Mouse (Mus musculus): ENCODE data around the gene Siah3. TPM values are rescaled to one million over a fixed set of nuclear protein-coding genes. Genes with fewer than 3 reads are reported as not detected.
A peak's percentile ranks its signal among the peaks of the same experiment; 100 is the strongest.
"Not testable (repeated sequence)": the region's sequence is repeated elsewhere in the genome, so short reads cannot be mapped to it uniquely, and the experiment has no call there.

The Siah3 gene
- polyA plus RNA-seq, 1 experiment from 2014 or later: 0.06 TPM

GRCm38 (mm10) chr14:75446314-75446713 is 9.5 kb upstream of the Siah3 start:
- not testable (repeated sequence) for ATAC-seq; H3K9ac ChIP-seq; H3K9me3 ChIP-seq; H3K4me3 ChIP-seq (replicated peaks); H3K4me2 ChIP-seq (replicated peaks); H3K27me3 ChIP-seq (replicated peaks); H3K27ac ChIP-seq; H3K36me3 ChIP-seq; H3K4me1 ChIP-seq (replicated peaks)

GRCm38 (mm10) chr14:75453906-75454305 is 1.9 kb upstream of the Siah3 start:
- Histone ChIP-seq H3K9me3 (no peaks in the 10 kb centered on the region), H3K36me3 (no peaks in the 10 kb centered on the region), H3K4me2 (replicated peaks) (no peak overlapping the region), H3K27ac (no peak overlapping the region), H3K9ac (no peak overlapping the region), H3K4me3 (replicated peaks) (no peak overlapping the region), H3K27me3 (replicated peaks) (peaks cover 20% of the 10 kb centered on the region), H3K4me1 (replicated peaks) (peaks cover 10% of the 10 kb centered on the region; the same call in 1 of the 2 replicates)
- WGBS: 91% methylated on average over 4 of the region's 4 CpGs
- ATAC-seq: no peak

GRCm38 (mm10) chr14:75454716-75455115 is 1.1 kb upstream of the Siah3 start:
- Histone ChIP-seq H3K4me2 (replicated peaks) (no peak overlapping the region), H3K9ac (no peak overlapping the region), H3K27me3 (replicated peaks) (peaks cover 20% of the 10 kb centered on the region), H3K36me3 (no peaks in the 10 kb centered on the region), H3K4me1 (replicated peaks) (peaks cover 16% of the 10 kb centered on the region; the same call in 1 of the 2 replicates), H3K4me3 (replicated peaks) (no peak overlapping the region), H3K9me3 (no peaks in the 10 kb centered on the region), H3K27ac (no peak overlapping the region)
- ATAC-seq: no peak
- WGBS: 10% methylated on average over 4 of the region's 4 CpGs

GRCm38 (mm10) chr14:75455361-75455742 is 430 bp upstream of the Siah3 start:
- no peak overlapping the region for H3K9ac ChIP-seq
- H3K4me2 ChIP-seq (replicated peaks): peak overlapping the region; percentile 70; the same call in 1 of the 2 replicates
- no peaks in the 10 kb centered on the region for H3K9me3 ChIP-seq
- peaks cover 16% of the 10 kb centered on the region; the same call in 1 of the 2 replicates for H3K4me1 ChIP-seq (replicated peaks)
- peaks cover 20% of the 10 kb centered on the region for H3K27me3 ChIP-seq (replicated peaks)
- H3K36me3 ChIP-seq: no peaks in the 10 kb centered on the region
- H3K27ac ChIP-seq: no peak overlapping the region
- no peak for ATAC-seq
- 14% methylated on average over 3 of the region's 3 CpGs for WGBS
- H3K4me3 ChIP-seq (replicated peaks): no peak overlapping the region

- H3K27ac ChIP-seq: no peak overlapping the region
- peak; percentile 77 for ATAC-seq
- H3K36me3 ChIP-seq: no peaks in the 10 kb centered on the region
- 6% methylated on average over 13 of the region's 13 CpGs for WGBS
- H3K4me3 ChIP-seq (replicated peaks): peak overlapping the region; percentile 31
- peaks cover 16% of the 10 kb centered on the region; the same call in 1 of the 2 replicates for H3K4me1 ChIP-seq (replicated peaks)
- H3K9me3 ChIP-seq: no peaks in the 10 kb centered on the region
- H3K27me3 ChIP-seq (replicated peaks): peaks cover 20% of the 10 kb centered on the region
- no peak overlapping the region for H3K9ac ChIP-seq
- H3K4me2 ChIP-seq (replicated peaks): peak overlapping the region; percentile 70
Observed at GRCm38 (mm10) chr14:75456489-75457220, 873 bp downstream of the Siah3 start.

GRCm38 (mm10) chr14:75457221-75457600 is 1.4 kb downstream of the Siah3 start:
- Histone ChIP-seq H3K27me3 (replicated peaks) (peaks cover 20% of the 10 kb centered on the region), H3K27ac (no peak overlapping the region), H3K9ac (no peak overlapping the region), H3K9me3 (no peaks in the 10 kb centered on the region), H3K4me1 (replicated peaks) (peaks cover 16% of the 10 kb centered on the region; the same call in 1 of the 2 replicates), H3K36me3 (no peaks in the 10 kb centered on the region), H3K4me2 (replicated peaks) (peak overlapping the region; percentile 70), H3K4me3 (replicated peaks) (peak overlapping the region; percentile 31)
- WGBS: 27% methylated on average over 8 of the region's 8 CpGs
- ATAC-seq: no peak

GRCm38 (mm10) chr14:75459431-75459830 is 3.6 kb downstream of the Siah3 start:
- Histone ChIP-seq H3K4me3 (replicated peaks) (no peak overlapping the region), H3K27me3 (replicated peaks) (peaks cover 20% of the 10 kb centered on the region), H3K36me3 (no peaks in the 10 kb centered on the region), H3K9ac (no peak overlapping the region), H3K4me1 (replicated peaks) (peaks cover 16% of the 10 kb centered on the region; the same call in 1 of the 2 replicates), H3K27ac (no peak overlapping the region), H3K9me3 (no peaks in the 10 kb centered on the region), H3K4me2 (replicated peaks) (no peak overlapping the region)
- no peak for ATAC-seq
- WGBS: 72% methylated on average over 10 of the region's 10 CpGs

- Histone ChIP-seq H3K27me3 (replicated peaks) (peaks cover 15% of the 10 kb centered on the region), H3K4me2 (replicated peaks) (no peak overlapping the region), H3K4me1 (replicated peaks) (peaks cover 16% of the 10 kb centered on the region; the same call in 1 of the 2 replicates), H3K27ac (no peak overlapping the region), H3K4me3 (replicated peaks) (no peak overlapping the region), H3K9me3 (no peaks in the 10 kb centered on the region), H3K9ac (no peak overlapping the region), H3K36me3 (no peaks in the 10 kb centered on the region)
- WGBS: 30% methylated on average over 3 of the region's 3 CpGs
- no peak for ATAC-seq
Observed at GRCm38 (mm10) chr14:75459991-75460390, 4.2 kb downstream of the Siah3 start.

GRCm38 (mm10) chr14:75460436-75460835 is 4.7 kb downstream of the Siah3 start:
- H3K27ac ChIP-seq: no peak overlapping the region
- H3K9ac ChIP-seq: no peak overlapping the region
- H3K4me2 ChIP-seq (replicated peaks): no peak overlapping the region
- peaks cover 16% of the 10 kb centered on the region; the same call in 1 of the 2 replicates for H3K4me1 ChIP-seq (replicated peaks)
- WGBS: 60% methylated on average over 3 of the region's 3 CpGs
- H3K36me3 ChIP-seq: no peaks in the 10 kb centered on the region
- no peaks in the 10 kb centered on the region for H3K9me3 ChIP-seq
- no peak for ATAC-seq
- no peak overlapping the region for H3K4me3 ChIP-seq (replicated peaks)
- peaks cover 13% of the 10 kb centered on the region for H3K27me3 ChIP-seq (replicated peaks)

GRCm38 (mm10) chr14:75461770-75462169 is 6.0 kb downstream of the Siah3 start:
- no peak for ATAC-seq
- Histone ChIP-seq H3K27ac (no peak overlapping the region), H3K27me3 (replicated peaks) (peaks cover 4% of the 10 kb centered on the region; the same call in 1 of the 2 replicates), H3K9me3 (no peaks in the 10 kb centered on the region), H3K4me3 (replicated peaks) (no peak overlapping the region), H3K4me2 (replicated peaks) (no peak overlapping the region), H3K36me3 (no peaks in the 10 kb centered on the region), H3K4me1 (replicated peaks) (peaks cover 10% of the 10 kb centered on the region; the same call in 1 of the 2 replicates), H3K9ac (no peak overlapping the region)
- WGBS: 84% methylated on average over 4 of the region's 4 CpGs

GRCm38 (mm10) chr14:75463171-75463570 is 7.4 kb downstream of the Siah3 start:
- no peak for ATAC-seq
- 72% methylated on average over 4 of the region's 4 CpGs for WGBS
- H3K9ac ChIP-seq: no peak overlapping the region
- H3K27ac ChIP-seq: no peak overlapping the region
- peaks cover 6% of the 10 kb centered on the region; the same call in 1 of the 2 replicates for H3K4me1 ChIP-seq (replicated peaks)
- H3K36me3 ChIP-seq: no peaks in the 10 kb centered on the region
- H3K4me2 ChIP-seq (replicated peaks): no peak overlapping the region
- no peak overlapping the region for H3K4me3 ChIP-seq (replicated peaks)
- no peaks in the 10 kb centered on the region for H3K27me3 ChIP-seq (replicated peaks)
- no peaks in the 10 kb centered on the region for H3K9me3 ChIP-seq

- Histone ChIP-seq H3K4me3 (replicated peaks) (no peak overlapping the region), H3K4me1 (replicated peaks) (no peaks in the 10 kb centered on the region), H3K27me3 (replicated peaks) (no peaks in the 10 kb centered on the region), H3K9ac (no peak overlapping the region), H3K36me3 (no peaks in the 10 kb centered on the region), H3K27ac (no peak overlapping the region), H3K4me2 (replicated peaks) (no peak overlapping the region), H3K9me3 (no peaks in the 10 kb centered on the region)
- no peak for ATAC-seq
- 75% methylated on average over 4 of the region's 4 CpGs for WGBS
Observed at GRCm38 (mm10) chr14:75468941-75469340, 13.2 kb downstream of the Siah3 start.
